Mouse (Mus musculus): Measurements from ENCODE around the gene Olfr344.

Olfr344 gene

DNA sequence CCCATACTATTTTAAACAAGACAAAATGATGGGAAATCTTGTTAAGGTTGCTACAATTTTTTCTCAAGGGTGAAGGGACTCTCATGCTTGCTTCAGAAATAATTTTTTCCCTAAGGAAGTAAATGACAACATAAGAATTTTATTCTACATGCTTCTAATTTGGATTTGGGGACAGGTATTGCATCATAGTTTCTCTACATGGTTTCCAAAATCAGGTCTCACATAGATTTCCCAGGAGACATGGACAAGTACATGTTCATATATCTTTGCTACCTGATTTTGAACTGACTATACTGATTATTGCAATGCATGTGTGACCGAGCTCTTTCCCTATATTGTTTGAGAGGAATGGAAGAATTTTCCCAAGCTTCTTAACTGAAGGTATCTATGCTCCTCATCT is at the start of gene Olfr344:
TSS of gene Olfr344 (plus strand) at position 301 of the 400 bp plus-strand sequence.
- no peak for DNase-seq (ENCODE audit: inconsistent ontology term)

- no peak for DNase-seq (ENCODE audit: inconsistent ontology term)
These were observed 41.8 kb upstream of the Olfr344 start, which contains the start of gene Olfr342 for GRCm38 (mm10) chr2:36524698-36525097. Olfr342 (plus strand) TSS chr2:36524998.

DNA sequence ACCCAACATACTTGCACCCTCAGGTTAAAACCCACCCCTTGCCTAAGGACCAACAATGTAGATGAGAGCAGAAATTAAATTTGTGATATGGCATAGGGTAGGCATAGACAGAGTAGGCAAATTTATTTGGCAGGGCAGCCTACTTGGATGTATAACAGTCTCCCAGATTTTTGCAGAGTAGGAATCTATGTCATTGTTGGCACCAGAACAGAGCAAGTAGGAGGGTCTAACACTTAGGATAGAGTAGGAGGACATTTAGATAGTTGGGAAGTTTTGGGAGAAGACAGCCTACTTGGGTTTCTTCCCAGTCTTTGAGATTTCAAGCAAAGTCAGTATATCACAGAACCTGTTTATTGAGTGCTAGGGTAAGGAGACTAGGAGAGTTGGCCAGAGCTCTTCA is 1.3 kb upstream of the Olfr344 start:
- DNase-seq (ENCODE audit: inconsistent ontology term) = no peak

- no peak for DNase-seq (ENCODE audit: inconsistent ontology term)
These were observed 560 bp downstream of the Olfr344 start for GRCm38 (mm10) chr2:36567022-36567421.

DNA sequence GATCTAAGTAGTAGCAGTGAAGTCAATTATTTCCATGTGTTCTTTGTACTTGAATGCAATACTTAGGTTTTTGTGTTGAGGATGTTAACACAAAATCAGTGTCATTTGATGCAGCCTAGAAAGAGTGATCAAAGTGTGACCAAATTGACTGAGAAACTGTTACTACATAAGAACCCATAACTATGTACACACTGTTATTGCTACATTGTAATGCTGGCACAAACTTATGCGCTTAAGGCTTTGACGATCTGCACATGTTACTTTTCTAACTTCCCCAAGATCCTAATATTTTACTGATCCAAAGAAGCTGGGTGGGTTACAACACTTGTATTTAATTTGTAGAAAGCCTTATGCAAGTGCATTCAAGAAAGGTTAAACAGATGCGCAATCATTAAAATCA is 1.4 kb downstream of the Olfr344 start:
- no peak for DNase-seq (ENCODE audit: inconsistent ontology term)
